Mouse (Mus musculus): Measurements from ENCODE around the gene Dhx32.

The Dhx32 gene

DNA sequence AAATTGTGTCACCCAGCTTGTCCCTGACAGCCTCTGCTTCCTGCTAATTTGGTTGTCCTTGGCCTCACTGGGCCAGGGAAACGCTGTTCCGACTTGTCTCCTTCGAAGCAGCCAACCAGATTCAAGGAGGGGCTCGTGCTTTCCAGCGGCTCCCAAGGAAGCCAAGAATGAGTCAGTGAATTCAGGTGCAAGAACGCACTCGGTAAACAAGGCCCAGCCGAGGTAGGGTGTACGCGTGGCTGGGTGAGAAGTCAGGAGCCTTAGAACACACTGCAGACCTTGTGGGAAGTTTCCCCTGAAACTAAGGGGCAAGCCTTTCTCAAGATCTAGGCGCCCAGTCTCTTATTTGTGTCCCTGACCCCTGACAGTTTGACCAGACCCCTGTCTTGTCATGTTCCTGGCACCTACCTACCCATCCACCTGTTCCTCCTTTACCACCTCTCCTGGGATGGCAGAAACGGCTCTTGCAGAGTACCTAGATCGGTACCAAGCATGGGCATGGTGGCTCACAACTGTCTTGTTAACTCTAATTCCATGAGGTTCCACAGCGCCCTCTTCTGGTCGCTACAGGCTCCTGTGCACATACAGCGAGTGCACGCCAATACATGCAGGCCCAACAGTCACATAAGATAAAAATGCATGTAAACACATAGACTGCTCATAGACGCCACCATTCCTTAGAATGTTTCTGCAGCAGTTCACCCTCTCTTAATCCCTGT lies at the start of gene Dhx32:
Dhx32 (minus strand) TSS at position 10 of the 719 bp plus-strand sequence.
- in situ Hi-C loops (cut with MboI) = no loop called here

DNA sequence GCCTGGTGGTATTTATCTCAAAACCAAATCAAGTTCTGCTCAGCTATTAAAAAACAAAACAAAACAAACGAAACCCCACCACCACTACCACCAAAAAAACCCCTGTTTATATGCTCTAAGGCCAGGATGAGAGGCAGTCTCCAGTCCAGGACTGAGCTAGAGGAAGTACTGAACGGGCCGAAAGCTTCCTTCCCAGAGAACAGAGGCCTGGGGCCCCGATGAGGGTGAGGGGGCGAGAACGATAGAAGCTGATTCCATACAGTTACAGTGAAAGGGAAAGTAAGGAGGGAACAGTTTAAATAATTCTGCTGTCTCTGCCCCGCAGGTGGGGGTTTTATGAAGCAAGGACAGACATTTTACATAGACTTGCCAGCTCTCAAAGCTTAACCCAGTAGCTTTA lies 47.1 kb upstream of the Dhx32 start:
- in situ Hi-C loops (cut with MboI) = no loop called here

DNA sequence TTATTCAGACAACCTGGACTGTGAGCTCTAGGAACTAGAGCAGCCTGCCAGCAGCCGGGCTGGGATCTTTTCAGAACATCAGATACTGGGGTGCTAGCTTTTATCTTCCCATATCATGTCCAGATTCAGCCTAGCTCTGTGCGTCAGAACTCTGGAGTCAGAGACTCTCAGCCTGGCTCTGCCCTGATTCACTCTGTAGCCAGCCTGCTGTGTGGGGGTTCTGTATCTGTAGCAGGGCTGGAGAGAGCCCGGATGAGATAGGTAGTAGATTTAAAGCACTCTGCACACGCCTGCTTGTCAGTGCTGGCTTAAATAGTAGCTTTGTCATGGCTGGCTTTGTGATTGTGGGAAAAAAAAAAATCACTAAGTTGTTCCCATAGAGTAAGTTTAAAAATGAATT lies 46.0 kb upstream of the Dhx32 start:
- in situ Hi-C loops (cut with MboI) = no loop called here

DNA sequence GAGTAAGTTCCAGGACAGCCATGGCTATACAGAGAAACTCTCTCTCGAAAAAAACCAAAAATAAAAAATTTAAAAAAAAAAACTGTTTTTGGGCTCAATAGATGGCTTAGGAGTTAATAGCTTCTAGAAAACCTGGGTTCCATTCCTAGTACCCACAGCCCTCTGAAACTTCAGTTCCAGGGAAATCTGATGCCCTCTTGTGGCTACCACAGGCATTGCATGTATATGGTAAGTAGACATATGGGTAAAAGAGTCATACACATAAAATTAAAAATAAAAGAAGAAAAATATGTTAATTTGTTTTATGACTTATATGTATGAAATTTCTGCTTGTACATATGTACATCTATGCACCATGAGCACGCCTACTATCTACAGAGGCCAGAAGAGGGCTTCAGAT lies 42.1 kb upstream of the Dhx32 start:
- in situ Hi-C loops (cut with MboI) = no loop called here

DNA sequence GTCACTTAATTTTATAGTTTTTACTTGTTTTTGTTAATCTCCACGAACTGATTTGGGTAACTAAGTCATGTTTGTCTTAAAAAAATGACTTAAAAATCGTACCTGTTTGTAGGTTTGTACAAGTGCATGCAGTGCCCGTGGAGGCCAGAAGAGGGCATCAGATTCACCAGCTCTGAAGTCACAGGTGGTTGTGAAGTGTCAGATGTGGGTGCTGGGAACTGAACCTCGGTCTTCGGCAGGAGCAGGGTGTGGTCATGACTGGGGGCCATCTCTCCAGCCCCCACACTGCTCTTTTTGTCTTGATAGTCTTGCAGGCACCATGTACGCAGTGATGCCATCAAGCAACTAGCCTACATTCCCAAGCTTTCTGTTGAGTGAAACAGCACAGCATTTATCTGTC lies 41.2 kb upstream of the Dhx32 start:
- in situ Hi-C loops (cut with MboI) = no loop called here

DNA sequence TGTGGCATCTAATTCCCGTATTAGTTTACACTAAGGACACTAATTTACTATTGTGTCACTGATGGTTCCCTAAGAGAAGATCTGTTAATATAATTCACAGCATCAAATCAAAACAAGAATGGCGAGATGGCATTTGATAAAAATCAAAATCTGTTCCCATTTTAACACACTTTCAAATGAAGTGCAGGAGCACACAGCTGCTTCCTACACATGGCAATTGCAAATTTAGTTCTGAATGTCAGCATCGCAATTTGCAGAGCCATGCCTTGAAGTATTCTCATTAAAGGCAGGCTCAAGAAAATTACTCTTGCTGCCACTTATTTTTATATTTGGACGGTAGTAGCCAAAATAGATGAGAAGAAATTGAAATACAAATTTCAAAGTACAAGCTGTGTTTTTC lies 30.8 kb upstream of the Dhx32 start:
- in situ Hi-C loops (cut with MboI) = no loop called here

DNA sequence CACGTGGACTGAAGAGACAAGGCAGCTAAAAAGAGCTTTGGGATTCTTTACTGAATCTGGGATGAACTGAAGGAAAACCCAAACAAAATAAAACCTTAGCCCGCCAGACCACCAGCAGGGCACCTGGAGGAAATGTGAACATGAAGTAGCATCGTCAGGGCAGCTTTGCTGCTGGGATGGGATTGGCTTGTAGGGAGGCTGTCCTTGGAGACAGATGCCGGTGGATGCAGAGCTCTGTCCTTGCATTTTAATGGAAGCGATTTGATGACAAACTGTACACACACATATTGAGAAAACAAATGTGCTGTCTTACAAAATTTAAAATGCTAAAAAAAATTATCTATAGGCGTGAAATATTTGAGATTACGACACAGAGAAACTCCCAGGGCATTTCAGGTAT lies 30.4 kb upstream of the Dhx32 start:
- in situ Hi-C loops (cut with MboI) = no loop called here

DNA sequence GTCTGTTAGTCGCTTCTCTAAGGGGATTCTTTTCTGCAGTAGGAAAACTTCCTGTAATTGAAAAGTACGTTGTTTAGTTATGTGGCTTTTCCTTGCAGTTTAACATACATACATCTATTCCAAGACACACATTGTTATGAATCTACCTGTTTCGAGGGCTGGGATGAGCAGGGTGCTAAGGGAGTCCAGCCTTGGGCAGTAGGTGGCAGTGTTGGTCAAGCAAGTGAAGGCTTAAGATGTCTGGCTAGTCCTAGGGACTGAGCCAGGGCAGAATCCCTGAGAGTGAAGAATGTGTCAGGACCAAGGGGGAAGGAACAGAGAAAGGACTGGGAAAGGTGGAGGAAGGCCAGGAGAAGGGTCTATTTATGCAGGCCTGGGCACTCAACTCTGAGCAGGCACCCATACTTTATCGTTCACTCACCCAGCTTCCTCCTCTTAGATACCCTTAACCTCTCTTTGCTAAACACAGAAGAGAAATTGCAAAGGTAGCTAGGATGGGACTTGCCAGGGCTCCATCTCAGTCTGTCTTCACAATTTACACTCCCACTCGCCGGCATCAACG lies 23.2 kb upstream of the Dhx32 start:
- in situ Hi-C loops (cut with MboI) = no loop called here

GRCm38 (mm10) chr7:133801823-133802222 lies 19.3 kb upstream of the Dhx32 start:
- in situ Hi-C loops (cut with MboI) = no loop called here

DNA sequence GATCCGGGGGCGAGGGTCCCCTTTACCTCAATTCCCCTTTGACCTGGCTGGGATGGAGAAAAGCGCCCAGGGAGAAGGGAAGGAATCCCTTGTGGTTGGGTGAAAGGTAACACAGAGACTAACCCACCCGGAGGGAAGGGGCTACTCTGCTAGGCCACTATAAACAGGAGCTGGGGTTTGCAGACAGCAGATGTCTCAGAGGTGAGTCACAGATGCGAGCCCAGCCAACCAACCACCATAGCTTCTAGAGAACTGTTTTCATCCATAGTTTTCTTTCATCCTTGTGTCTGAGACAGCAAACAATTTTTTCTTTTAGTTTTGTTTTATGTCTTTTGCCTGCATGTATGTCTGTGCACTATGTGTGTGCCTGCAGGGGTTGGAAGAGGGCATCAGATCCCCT lies 17.4 kb upstream of the Dhx32 start:
- in situ Hi-C loops (cut with MboI) = no loop called here

DNA sequence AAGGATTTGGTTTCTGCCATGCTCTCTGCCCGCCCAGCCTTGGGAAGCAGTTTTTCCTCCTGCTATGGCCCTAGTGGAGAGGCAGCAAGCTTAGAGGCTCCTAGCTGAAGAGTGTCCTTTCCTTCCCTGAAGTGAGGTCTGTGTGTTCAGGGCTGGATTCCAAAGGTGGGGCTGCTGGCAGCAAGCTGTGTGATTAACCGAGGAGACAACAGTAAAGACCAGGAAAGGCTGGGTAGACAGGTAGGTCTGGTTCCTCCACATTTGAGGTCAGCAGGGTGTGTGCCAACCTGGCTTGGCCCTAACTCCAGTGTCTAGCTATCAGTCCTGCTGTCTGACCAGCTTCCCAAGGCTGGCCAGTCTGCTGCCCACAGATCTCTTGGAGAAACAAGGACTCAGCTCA lies 12.2 kb upstream of the Dhx32 start:
- in situ Hi-C loops (cut with MboI) = no loop called here

DNA sequence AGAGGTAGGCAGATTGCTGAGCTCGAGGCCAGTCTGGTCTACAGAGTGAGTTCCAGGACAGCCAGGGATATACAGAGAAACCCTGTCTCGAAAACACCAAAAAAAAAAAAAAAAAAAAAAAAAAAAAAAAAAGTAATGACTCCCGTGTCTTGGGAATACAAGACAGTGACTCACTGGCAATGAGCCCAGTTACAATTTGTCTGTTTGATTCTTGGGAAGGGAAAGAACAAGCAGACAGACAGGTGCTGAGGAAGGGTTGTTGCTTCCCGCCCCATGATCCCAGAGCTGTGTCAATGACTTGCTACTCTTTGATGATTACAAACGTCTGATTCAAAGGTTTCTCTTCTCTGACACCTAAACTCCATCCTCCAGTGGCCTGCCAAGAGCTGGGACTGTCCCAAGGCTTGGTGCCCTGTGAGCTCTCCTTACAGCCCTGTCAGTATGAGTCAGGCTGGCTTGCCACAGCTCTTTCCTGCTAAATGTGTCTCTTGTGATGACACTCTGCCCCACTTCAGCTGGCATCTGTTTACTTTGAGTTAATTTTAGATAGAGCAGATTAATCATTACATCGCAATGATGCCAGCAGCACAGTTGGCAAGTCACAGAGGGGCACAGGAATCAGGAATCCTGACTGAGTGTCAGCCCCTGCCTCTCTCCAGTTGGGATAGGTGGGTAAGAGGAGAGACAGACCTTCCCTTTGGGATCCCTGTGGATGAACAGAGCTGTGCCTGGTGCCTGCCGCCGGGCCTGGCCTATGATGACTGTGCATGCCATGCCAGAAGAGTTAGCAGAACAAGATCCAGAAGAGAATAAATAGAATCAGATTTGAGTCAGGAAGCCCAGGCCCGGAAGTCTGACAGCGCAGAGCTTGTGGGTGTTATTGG lies 11.0 kb upstream of the Dhx32 start:
- in situ Hi-C loops (cut with MboI) = no loop called here

- in situ Hi-C loops (cut with MboI) = no loop called here
Observed at GRCm38 (mm10) chr7:133792771-133793170, 10.2 kb upstream of the Dhx32 start.

DNA sequence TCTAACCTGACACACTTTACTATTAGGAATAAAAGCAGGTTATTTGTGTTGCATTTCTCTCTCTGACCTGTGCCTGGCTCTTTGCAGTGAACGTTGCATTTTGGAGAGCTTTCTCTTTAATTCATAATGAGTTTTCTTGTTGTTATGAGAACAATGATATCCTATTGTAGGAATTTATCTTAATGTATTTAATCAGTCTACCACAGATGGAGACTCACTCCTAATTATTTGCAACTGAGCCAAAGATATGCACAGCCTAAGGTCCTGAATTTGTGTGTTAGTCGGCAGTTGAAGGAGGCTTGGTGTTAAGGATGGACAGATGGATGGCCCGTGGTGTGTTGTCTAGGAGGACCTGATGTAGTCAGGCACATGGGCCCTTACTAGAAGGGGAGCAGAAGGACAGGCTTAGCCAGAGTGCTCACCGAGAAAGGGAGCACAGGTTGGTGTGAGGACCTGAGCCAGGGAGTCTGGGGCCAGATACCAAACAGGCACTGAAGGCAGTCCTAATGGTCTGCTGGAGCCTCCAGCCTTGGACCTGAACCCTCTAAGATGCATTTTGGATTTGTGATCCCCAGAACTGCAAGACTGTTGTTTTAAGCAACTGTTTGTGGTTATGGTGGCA lies 8.2 kb upstream of the Dhx32 start:
- in situ Hi-C loops (cut with MboI) = no loop called here

- in situ Hi-C loops (cut with MboI) = no loop called here
Observed at GRCm38 (mm10) chr7:133790171-133790570, 7.6 kb upstream of the Dhx32 start.

GRCm38 (mm10) chr7:133788147-133788546 lies 5.6 kb upstream of the Dhx32 start:
- in situ Hi-C loops (cut with MboI) = no loop called here

DNA sequence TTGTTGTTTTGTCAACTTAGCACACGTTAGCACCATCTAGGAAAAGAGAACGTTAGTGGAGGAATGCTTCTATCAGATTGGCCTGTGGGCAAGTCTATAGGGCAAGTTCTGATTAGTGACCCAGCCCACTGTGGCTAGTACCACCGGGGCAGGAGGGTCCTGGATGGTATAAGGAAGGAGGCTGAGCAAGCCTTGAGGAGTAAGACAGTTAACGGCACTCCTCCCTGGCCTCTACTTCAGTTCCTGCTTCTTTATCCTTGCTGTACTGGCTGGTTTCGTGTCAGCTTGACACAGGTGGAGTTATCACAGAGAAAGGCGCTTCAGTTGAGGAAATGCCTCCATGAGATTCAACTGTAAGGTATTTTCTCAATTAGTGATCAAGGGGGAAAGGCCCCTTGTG lies 5.0 kb upstream of the Dhx32 start:
- in situ Hi-C loops (cut with MboI) = no loop called here

- in situ Hi-C loops (cut with MboI) = no loop called here
Observed at GRCm38 (mm10) chr7:133781991-133782390, 535 bp downstream of the Dhx32 start.

GRCm38 (mm10) chr7:133781583-133781982 lies 943 bp downstream of the Dhx32 start:
- in situ Hi-C loops (cut with MboI) = no loop called here

GRCm38 (mm10) chr7:133776626-133776996 lies 5.9 kb downstream of the Dhx32 start, which contains the start of gene Fank1:
Gene Fank1, plus strand, starts transcription at chr7:133776861.
- in situ Hi-C loops (cut with MboI) = no loop called here

GRCm38 (mm10) chr7:133775796-133776625 lies 6.5 kb downstream of the Dhx32 start:
- in situ Hi-C loops (cut with MboI) = no loop called here

DNA sequence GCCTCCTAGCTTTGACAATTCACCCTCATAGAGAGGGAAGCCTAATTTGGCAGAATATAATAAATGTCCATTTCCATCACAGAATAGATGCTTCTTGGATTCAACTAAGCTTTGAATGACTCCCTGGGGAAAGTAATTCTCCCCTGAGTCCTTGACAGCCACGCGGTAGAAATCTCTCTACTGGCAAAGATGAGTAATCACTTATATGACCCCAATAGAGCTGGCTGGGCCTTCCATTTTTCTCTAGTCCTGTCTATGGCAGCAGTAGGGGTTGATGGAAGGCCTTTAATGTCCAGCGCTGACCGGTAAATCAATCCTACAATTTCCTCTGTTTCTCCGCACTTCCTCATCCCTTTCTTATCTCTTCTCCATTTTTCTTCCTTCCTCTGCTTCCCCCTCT lies 7.3 kb downstream of the Dhx32 start:
- in situ Hi-C loops (cut with MboI) = no loop called here

Measured in mature B cell (primary cell).